ENCODE assay signal across 10 mouse cellular contexts in the genomic region with DNA sequence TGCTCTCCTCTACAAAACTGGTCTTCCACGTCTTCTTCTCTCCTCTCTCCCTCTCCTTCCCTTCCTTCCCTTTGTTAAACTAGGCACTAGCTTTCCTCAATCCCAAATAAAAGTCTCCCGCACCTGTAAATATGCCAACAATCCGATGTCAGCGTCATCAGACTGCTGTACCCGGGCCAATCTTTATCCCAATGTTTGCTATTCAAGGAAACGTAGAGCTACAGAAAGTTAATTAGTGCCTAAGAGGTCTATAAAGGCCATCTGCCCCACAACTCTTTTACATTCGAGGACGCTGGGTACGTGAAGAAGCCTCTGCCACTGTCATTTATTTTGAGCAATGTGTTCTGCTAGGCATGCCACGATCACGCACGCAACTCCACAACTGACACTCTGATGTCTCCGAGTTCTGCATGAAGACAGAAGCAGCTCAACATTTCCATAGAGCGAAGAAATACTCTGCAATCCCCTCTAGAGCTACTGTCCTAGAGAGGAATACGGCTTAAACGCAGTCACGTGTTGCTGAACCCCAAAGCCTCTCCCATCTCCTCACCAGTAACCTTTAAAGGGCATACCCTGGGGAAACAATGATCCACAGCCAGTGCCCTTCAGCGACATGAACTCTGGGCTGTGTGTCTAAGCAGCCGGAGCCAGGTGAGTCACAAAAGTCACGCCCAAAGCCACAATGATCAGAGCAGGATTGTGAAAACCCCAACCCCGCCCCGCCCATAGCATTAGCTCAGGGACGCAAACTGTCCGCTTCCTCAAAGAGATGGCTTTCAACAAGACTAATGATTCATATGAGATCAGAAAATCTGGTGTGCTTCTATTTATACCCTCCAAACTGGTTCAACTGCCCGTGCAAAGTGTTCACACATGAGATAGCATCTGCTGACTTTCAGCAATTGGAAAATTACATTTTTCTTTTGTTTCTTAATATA.
A peak's percentile ranks its signal among the peaks of the same experiment; 100 is the strongest.
DNase-seq lines count a peak whose midpoint lies in the region; ATAC-seq and TF ChIP-seq lines count a peak whose summit lies in the region.
"Had no signal": no experiment of that assay in that cellular context is flagged by ENCODE, and none has a peak within 500 bp of the region (broad histone marks: within the 10 kb centered on the region; RNA-seq: fewer than 3 reads in every experiment).

No protein-coding gene starts in this region.

- TF ChIP-seq CTCF in spleen, adult 2 months (IDR thresholded peaks at IDR 0.05; ENCODE audit: extremely low read depth, insufficient read depth, insufficient read length, insufficient replicate concordance): no peak

- H3K27ac ChIP-seq in spleen, adult 2 months (ENCODE audit: insufficient read depth, low read length): no peak overlapping the region
- H3K27ac ChIP-seq: embryonic facial prominence, embryonic 12.5 days had no signal

- ATAC-seq in inflammation-experienced regulatory T-cells, adult 6 months: peak; percentile 91

- peak; percentile 35 for DNase-seq in layer of hippocampus, adult 9-11 months
- no peak for DNase-seq in layer of hippocampus, adult 8-10 months (ENCODE audit: low spot score in 2 of 2)
- DNase-seq in R1 (ENCODE audit: low read depth, low spot score): peak; percentile 51
- DNase-seq in spleen, adult 2 months (ENCODE audit: low read depth in 1 of 2, low spot score in 2 of 2): peak; percentile 34 to 69
- DNase-seq in cerebellum, adult 9-10 months: no peak
- DNase-seq in cerebellum, adult 18-20 months: no peak
- DNase-seq in embryo, embryonic 10.5 days (ENCODE audit: low spot score): no peak
- DNase-seq: kidney, adult 2 months had no signal

- no peak overlapping the region for H3K4me3 ChIP-seq in spleen, adult 2 months (ENCODE audit: extremely low read depth, insufficient read depth, insufficient read length)
- H3K4me3 ChIP-seq: embryonic facial prominence, embryonic 12.5 days had no signal

- no peaks in the 10 kb centered on the region for H3K36me3 ChIP-seq in spleen, adult 2 months (ENCODE audit: control insufficient read depth, insufficient read depth, low read length)
- H3K36me3 ChIP-seq: embryonic facial prominence, embryonic 12.5 days had no signal

- TF ChIP-seq POLR2A in spleen, adult 2 months (IDR thresholded peaks at IDR 0.05; ENCODE audit: low read depth, low read length): no peak

- H3K27me3 ChIP-seq in spleen, adult 2 months (ENCODE audit: control insufficient read depth, insufficient read depth, low read length): no peaks in the 10 kb centered on the region
- H3K27me3 ChIP-seq: embryonic facial prominence, embryonic 12.5 days had no signal

- peaks cover 7% of the 10 kb centered on the region for H3K4me1 ChIP-seq in spleen, adult 2 months (ENCODE audit: control insufficient read depth, insufficient read depth, insufficient read length)

- WGBS in spleen, adult 2 months: 50% methylated on average over 25 of the region's 25 CpGs

Comparison
In these comparisons a context has a peak if more than half of its experiments do, and no peak if none do; other contexts are left out.
1. DNase-seq: peak in layer of hippocampus, adult 9-11 months (single experiment), R1 (single experiment) and spleen, adult 2 months (2 of 2); none in layer of hippocampus, adult 8-10 months (0 of 2), cerebellum, adult 9-10 months (single experiment), cerebellum, adult 18-20 months (0 of 2) and embryo, embryonic 10.5 days (single experiment).